Mouse (Mus musculus) left cerebral cortex, adult 18-20 months (tissue): Measurements from ENCODE around the gene Vmn1r3. TPM values are rescaled to one million over a fixed set of nuclear protein-coding genes. Genes with fewer than 3 reads are reported as not detected.
"Not testable (repeated sequence)": the region's sequence is repeated elsewhere in the genome, so short reads cannot be mapped to it uniquely, and the experiment has no call there.

Source experiments
- DNase-seq, 2 experiments: peaks; one replicate each; pipeline ENCODE4 v3.0.0; 2021 to 2022; ENCODE audit warnings: low spot score in 2 of 2, mixed read lengths in 1 of 2
- total RNA-seq, 2 experiments: library from RNA; stranded (reverse); gene quantifications; 2 replicates each; pipeline ENCODE4 v1.2.3; 2021

The Vmn1r3 gene
- total RNA-seq, 2 experiments from 2014 or later, result not detected

- DNase-seq, result not testable (repeated sequence)
These were observed 37.2 kb downstream of the Vmn1r3 start for GRCm38 (mm10) chr4:3147926-3148325.

Other genes starting within 250 kb of the Vmn1r3 start
- gene Vmn1r2, start 18.0 kb downstream of the Vmn1r3 start, total RNA-seq, result not detected